Mouse (Mus musculus): Measurements from ENCODE around the gene Wwox. TPM values are rescaled to one million over a fixed set of nuclear protein-coding genes. Genes with fewer than 3 reads are reported as not detected.

Wwox gene
- total and polyA plus RNA-seq, 3 experiments = 7.6 to 61.8 (median 12.2) TPM

DNA sequence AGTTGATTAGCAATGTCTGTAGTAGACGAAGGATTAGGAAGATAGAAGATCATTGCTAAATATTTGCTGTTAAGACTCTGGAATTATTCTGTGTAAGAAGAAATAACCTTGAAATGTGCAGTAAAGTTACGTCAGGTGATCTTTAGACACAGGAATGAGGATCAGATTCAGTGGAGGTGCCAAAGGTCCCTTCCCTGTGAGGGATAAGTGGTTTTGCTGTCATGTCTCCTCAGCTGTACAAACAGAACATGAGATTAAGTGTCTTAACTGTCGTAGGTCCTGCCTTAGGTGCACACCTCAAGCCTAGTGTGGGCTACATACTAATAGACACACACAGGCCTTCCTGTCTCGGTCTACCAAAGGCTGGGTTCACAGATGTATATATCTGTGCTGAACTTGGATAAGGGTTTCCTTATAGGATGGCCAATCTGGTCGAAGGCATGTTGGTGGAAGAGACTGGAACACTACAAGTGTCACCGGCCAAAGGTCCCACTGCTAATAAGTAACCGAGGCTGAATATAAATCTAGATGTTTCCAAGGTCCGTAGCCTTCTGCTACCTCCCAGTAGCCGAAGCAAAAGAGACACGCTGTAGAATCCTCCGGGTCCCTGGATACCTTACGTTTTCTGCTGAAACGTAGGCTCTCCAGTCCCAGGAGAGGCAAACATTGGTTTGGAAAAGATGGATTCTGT lies 746.8 kb downstream of the Wwox start:
- H3K9me3 ChIP-seq (replicated peaks; ENCODE audit: insufficient read depth, low read length) = no peaks in the 10 kb centered on the region
- no peak for DNase-seq (ENCODE audit: low read depth, low spot score)
- no peak for TF ChIP-seq MEF2A (IDR thresholded peaks at IDR 0.05; ENCODE audit: extremely low read depth, insufficient replicate concordance, low read depth, low read length, poor library complexity, severe bottlenecking)

DNA sequence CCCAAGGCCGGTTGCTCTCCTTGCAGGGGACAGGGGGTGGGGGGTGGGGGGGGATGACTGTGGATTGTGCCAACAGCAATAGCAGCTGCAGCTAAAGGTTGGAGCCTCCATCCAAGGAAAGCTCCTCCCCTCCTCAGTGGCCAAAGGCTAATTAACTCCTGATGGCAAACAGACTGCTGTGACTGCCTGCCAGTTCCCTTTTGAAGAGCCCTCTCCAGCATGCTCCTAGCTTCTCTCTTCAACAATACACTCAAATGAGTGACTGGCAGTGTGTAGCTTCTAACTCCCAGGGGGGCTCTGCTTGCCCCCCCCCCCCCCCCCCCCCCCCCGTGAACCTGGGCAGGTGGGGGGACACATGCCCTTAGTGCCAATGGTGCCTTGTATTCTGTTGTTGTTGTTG lies 747.4 kb downstream of the Wwox start:
- Histone ChIP-seq H3K4me1 (ENCODE audit: control insufficient read depth in 1 of 2, insufficient read depth in 2 of 2, low read length in 2 of 2) (no peaks in the 10 kb centered on the region), H3K9ac (ENCODE audit: control insufficient read depth, low read depth, low read length, poor library complexity, severe bottlenecking) (no peak overlapping the region), H3K4me3 (ENCODE audit: control insufficient read depth in 1 of 2, insufficient read depth in 1 of 2, low read depth in 2 of 2, low read length in 2 of 2) (no peak overlapping the region), H3K27ac (ENCODE audit: control insufficient read depth, low read depth, low read length) (no peak overlapping the region), H3K9me3 (replicated peaks; ENCODE audit: insufficient read depth, low read length) (no peaks in the 10 kb centered on the region), H3K79me2 (ENCODE audit: control insufficient read depth, insufficient read depth, low read length, poor library complexity) (no peaks in the 10 kb centered on the region), H3K27me3 (ENCODE audit: control insufficient read depth in 1 of 2, insufficient read depth in 2 of 2, low read length in 2 of 2) (no peaks in the 10 kb centered on the region), H3K36me3 (ENCODE audit: control insufficient read depth in 1 of 2, insufficient read depth in 2 of 2, low read length in 2 of 2) (no peaks in the 10 kb centered on the region)
- no peak for DNase-seq (ENCODE audit: low read depth, low spot score)
- TF ChIP-seq ELF1 (IDR thresholded peaks at IDR 0.05; ENCODE audit: low read depth, low read length) (no peak), MYC (IDR thresholded peaks at IDR 0.05; ENCODE audit: low read depth, low read length) (no peak), TBP (IDR thresholded peaks at IDR 0.05; ENCODE audit: low read depth, low read length) (no peak), ZNF384 (IDR thresholded peaks at IDR 0.05; ENCODE audit: low read depth, low read length) (no peak), SMC3 (IDR thresholded peaks at IDR 0.05; ENCODE audit: low read depth, low read length) (no peak), POLR2A (IDR thresholded peaks at IDR 0.05; ENCODE audit: control insufficient read depth in 1 of 2, insufficient read depth in 1 of 2, low read depth in 1 of 2, low read length in 2 of 2, poor library complexity in 1 of 2) (no peak), EP300 (IDR thresholded peaks at IDR 0.05; ENCODE audit: low read depth in 1 of 2, low read length in 2 of 2) (no peak), MAZ (IDR thresholded peaks at IDR 0.05; ENCODE audit: low read depth, low read length) (no peak), MAFK (IDR thresholded peaks at IDR 0.05; ENCODE audit: borderline replicate concordance, low read depth, low read length) (no peak), USF2 (IDR thresholded peaks at IDR 0.05; ENCODE audit: borderline replicate concordance in 1 of 2, insufficient read depth in 1 of 2, low read depth in 1 of 2, low read length in 2 of 2) (no peak), MEF2A (IDR thresholded peaks at IDR 0.05; ENCODE audit: extremely low read depth, insufficient replicate concordance, low read depth, low read length, poor library complexity, severe bottlenecking) (no peak), BHLHE40 (IDR thresholded peaks at IDR 0.05; ENCODE audit: borderline replicate concordance, low read depth, low read length) (no peak), POLR2AphosphoS2 (IDR thresholded peaks at IDR 0.05; ENCODE audit: low read length) (no peak), ZKSCAN1 (IDR thresholded peaks at IDR 0.05; ENCODE audit: low read depth, low read length) (no peak), E2F4 (IDR thresholded peaks at IDR 0.05; ENCODE audit: borderline replicate concordance, low read depth, low read length) (no peak)

More for the DNA sequence above, 746.8 kb downstream of the Wwox start:
- Histone ChIP-seq H3K27me3 (ENCODE audit: control insufficient read depth in 1 of 2, insufficient read depth in 2 of 2, low read length in 2 of 2) (no peaks in the 10 kb centered on the region), H3K4me3 (ENCODE audit: control insufficient read depth in 1 of 2, insufficient read depth in 1 of 2, low read depth in 2 of 2, low read length in 2 of 2) (no peak overlapping the region), H3K36me3 (ENCODE audit: control insufficient read depth in 1 of 2, insufficient read depth in 2 of 2, low read length in 2 of 2) (no peaks in the 10 kb centered on the region), H3K79me2 (ENCODE audit: control insufficient read depth, insufficient read depth, low read length, poor library complexity) (no peaks in the 10 kb centered on the region), H3K27ac (ENCODE audit: control insufficient read depth, low read depth, low read length) (no peak overlapping the region), H3K4me1 (ENCODE audit: control insufficient read depth in 1 of 2, insufficient read depth in 2 of 2, low read length in 2 of 2) (no peaks in the 10 kb centered on the region), H3K9ac (ENCODE audit: control insufficient read depth, low read depth, low read length, poor library complexity, severe bottlenecking) (no peak overlapping the region)
